Mouse (Mus musculus) ES-CJ7 (cell line): ENCODE results near the gene Syce1.

Experiments used
- DNase-seq: peaks from one replicate; pipeline ENCODE4 v3.0.0; 2011; ENCODE audit warnings: low read depth, low spot score

Syce1 gene

GRCm38 (mm10) chr7:140787406-140788052, at the start of gene Syce1:
TSS of gene Syce1 (minus strand) at chr7:140787852.
- peak; percentile 93 for DNase-seq

DNA sequence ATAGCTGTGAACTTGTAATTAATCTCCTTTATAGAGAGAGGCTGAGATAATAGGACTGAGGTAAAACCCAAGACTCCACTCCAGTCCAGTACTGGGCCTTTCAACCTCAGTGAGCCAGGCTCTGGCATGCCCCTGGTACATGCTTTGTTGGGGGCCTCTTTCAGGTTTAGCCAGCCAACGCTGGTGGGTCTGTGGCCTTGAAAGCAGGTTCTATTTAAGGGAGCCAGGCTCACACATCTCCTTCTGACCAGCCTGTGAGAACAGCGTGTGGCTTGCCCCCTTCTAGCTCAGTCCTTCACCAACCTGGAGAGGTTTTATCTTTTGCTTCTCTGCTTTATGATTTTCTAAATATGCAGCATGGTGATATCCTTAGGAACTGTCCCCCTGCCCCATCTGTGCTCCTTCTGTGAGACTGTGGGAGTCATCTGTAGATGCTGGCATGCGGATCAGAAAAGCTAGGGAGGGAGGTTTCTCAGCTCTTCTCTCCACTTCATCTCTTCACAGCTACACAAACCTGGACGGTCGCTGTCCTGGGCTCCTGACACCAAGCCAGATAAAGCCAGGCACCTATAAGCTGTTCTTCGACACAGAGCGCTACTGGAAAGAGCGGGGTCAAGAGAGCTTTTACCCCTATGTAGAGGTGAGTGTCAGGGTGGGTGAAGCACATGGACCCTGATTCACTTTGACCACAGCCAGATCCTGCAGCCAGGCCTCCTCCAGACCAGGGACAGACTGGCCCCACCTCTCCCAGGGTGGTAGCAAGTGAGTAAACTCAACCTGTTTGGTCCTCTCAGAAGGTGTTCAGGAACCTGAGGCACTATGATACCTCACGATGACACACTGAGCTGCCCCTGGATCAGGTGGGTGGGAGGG, 48.8 kb upstream of the Syce1 start:
- DNase-seq = no peak

- DNase-seq = no peak
Measured at GRCm38 (mm10) chr7:140835758-140836087, 48.1 kb upstream of the Syce1 start.

- DNase-seq = peak; percentile 65
Measured at GRCm38 (mm10) chr7:140834968-140835757, 47.5 kb upstream of the Syce1 start, which contains the start of gene Urah. TSS of gene Urah (plus strand) at chr7:140835018.

GRCm38 (mm10) chr7:140833341-140833740, 45.7 kb upstream of the Syce1 start:
- no peak for DNase-seq

GRCm38 (mm10) chr7:140831447-140831846, 43.8 kb upstream of the Syce1 start:
- DNase-seq = no peak

GRCm38 (mm10) chr7:140828171-140828881, 40.7 kb upstream of the Syce1 start:
- DNase-seq = peak; percentile 81

DNA sequence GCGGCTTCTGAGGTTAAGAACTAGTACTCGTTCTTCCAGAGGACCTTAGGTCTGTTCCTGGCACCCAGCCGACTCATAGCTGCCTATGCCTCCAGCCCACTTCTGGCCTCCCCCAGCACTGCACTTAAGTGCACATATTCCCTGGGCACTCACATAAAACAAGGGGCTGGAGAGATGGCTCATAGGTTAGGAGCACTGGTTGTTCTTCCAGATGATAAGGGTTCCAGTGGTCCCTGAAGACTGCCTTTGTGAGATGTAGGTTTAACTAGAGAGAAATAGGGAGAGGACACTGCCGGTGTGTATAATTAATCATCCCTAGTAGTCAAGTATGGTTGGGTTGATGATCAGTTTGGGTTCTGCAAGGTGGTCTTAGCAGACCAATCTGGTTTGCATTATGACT, 35.1 kb upstream of the Syce1 start:
- no peak for DNase-seq

DNA sequence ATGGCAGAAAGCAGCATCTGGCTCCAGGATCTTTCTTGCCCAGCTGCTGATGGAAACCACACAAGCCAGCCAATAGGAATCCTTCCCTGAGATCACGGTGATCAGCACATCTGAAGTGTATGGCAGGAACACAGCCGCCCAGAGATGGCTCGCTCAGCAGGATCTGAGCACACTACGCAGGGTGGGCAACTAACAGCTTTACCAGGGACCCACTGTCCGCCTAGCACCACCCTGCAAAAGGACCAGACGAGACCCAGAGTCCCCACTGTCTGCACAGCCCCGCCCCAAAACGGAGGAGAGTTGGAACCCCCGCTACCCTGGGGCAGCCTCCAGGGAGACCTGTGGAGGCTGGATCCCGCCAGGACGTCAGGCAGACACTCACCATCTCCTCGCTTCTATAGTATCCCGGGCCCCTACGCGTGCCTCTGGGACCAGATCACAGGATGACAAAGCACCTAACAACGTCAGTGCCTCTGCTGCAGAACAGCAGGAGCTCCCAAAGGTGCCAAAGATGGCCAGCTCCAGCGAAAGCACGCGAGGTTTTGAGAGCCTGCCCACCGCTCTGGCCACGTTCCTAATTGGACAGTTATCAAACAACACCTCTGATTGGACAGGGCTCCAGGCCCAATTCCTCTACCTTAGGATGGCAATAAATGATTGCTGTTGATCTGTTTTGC, 34.1 kb upstream of the Syce1 start, which contains the start of gene Zfp941:
Gene Zfp941, minus strand, starts transcription at position 526 of the 677 bp plus-strand sequence.
- peak; percentile 90 for DNase-seq

DNA sequence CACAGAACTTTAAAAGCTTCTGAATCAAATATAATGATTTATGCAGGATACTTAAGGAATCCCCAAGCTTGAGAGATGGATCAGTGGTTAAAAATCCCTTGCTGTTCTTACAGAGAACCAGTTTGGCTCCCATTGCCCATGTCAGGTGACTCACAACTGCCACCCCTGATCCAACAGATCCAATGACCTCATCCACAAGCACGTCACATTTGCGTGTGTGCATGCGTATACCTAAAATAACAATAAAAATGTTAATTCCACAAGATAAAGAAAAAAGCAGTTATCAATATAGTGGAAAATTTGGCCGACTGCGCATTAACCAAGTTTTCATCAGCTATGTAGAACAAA, 33.6 kb upstream of the Syce1 start:
- DNase-seq = peak; percentile 44

DNA sequence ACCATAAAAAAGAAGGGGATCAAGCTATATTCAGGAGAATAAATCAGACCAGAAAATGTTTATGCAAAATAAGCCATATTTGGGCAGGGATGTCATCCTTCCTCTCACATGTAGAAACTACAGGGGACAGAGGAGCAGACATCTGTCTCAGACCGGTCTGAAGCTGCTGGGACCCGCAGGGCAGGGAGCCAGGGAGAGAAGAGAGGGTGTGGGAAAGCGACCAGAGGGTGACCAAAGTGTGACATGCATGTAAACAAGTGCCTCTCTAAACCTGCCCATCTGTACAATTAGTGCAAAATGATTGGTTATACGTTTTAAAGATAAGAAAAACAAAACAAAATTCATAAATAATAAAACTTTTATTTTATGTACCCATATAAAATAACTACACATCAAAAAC, 32.5 kb upstream of the Syce1 start:
- no peak for DNase-seq

- no peak for DNase-seq
Measured at GRCm38 (mm10) chr7:140812850-140813249, 25.2 kb upstream of the Syce1 start.

DNA sequence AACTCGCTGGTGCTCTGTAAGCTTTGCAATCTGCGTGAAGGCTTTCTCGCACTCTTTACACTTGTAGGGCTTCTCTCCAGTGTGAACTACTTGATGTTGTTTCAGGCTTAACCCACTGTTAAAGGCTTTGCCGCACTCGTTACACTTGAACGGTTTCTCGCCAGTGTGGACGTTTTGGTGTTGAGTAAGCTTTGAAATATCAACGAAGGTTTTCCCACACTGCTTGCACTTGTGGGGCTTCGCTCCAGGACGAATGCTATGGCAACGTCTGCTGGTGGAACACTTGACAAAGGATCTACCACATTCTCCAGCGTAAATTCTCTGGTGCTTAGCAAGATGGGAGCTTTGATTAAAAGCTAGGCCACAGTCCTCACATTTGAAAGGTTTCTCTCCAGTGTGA, 24.1 kb upstream of the Syce1 start:
- no peak for DNase-seq

GRCm38 (mm10) chr7:140810496-140810895, 22.8 kb upstream of the Syce1 start:
- peak; percentile 51 for DNase-seq

- DNase-seq = peak; percentile 79
Measured at GRCm38 (mm10) chr7:140805704-140806103, 18.1 kb upstream of the Syce1 start.

GRCm38 (mm10) chr7:140802629-140803028, 15.0 kb upstream of the Syce1 start:
- no peak for DNase-seq

DNA sequence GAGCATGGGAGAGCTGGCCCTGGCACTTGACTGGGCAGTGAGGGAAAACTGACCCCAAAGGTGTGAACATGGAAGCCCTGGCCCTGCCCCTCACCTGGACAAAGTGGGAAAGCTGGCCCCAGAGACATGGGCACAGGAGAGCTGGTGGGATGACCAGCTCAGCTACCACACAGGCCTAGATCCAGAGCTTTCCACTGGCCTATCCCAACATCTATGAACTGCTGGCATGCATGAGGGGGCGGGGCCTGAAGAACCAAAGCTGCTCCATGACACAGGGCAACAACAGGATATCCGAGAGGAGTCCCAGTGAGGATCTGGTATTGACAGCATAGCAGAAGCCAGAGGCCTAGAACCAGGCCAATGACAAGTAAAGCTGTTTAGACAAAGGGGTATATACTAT, 10.6 kb upstream of the Syce1 start:
- DNase-seq = no peak

DNA sequence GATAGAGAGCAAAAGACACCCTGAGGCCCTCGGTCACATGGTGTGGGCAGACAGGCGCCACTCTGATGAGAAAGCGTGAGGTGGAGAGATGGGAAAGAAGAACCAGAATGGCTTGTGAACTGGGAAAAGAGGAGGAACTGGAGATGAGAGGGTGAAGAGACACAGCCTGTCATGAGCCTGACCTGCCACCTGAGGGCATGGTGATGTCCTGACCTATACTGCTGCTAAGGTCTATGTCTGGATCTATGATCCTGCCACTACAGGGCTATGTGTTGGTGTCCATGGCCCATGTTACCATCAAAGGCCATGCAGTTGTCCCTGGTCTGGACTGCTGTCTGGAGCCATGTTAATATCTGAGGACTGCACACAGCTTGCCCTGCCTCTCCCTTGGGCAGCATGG, 10.0 kb upstream of the Syce1 start:
- peak; percentile 25 for DNase-seq

GRCm38 (mm10) chr7:140793541-140793940, 5.9 kb upstream of the Syce1 start:
- no peak for DNase-seq

DNA sequence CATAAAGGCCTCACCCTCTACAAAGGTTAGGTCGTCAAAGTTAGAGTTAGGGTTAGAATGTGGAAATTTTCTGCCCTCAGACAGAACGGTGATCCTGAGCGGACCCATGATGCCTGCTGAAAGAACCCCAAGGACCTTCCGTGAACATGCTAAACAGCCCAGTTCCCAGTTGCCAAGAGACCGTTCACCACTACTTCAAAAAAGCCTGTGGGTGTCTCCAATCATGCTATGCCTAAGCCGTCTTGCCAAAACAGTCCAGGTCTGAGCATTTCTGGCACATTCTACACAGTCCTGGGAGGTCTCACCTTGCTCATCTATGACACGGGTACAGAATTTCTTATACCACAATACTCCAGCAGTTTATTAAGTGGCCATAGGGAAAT, 392 bp upstream of the Syce1 start:
- no peak for DNase-seq

DNA sequence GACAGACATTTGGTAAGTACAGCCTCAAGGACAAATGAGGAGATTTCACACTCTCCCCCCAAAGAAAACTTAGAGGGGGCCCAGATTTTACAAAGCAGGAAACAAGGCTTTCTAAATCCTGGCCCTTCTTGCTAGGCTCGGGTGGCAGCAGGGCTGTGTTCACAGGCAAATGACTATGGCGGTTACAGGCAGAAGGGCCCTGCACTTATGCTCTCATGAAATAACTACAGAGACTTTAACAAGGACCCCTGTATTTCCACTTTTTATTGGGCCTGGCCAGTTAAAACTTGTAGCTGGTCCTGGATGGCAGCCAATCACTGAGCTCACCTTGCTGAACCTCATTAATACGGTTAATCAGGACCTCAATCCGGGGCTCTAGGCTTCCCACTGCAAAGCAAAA, 7.1 kb downstream of the Syce1 start:
- no peak for DNase-seq
